Mouse (Mus musculus): ENCODE data around the gene Lin37.

Lin37 gene

DNA sequence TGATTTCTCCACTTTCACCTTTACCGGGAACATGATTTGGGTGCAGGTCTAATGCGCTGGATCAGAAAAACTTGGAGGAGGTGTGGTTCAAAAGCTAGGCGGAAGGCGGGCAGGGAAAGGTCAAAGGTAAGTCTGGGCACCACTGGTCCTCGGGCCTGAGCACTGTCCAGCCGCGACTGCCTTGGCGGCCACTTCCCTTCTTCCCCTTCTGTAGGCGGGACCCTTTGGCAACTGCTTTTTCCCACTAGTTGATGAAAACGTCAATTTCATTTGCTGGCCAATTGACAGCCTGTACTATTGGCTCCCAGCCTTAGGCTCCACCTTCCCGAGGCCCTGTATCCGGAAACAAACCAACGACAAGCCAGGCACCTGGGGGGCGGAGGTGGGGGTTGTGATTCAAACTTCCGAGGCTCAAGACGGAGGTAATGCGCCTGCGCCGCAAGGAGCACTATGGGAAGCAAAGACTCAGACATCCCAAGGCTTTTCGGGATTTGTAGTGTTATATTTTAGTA, at the start of gene Lin37:
TSS of gene Lin37 (minus strand) at position 396 of the 512 bp plus-strand sequence.
- peak; percentile 86 for DNase-seq (ENCODE audit: low read depth, low spot score)

DNA sequence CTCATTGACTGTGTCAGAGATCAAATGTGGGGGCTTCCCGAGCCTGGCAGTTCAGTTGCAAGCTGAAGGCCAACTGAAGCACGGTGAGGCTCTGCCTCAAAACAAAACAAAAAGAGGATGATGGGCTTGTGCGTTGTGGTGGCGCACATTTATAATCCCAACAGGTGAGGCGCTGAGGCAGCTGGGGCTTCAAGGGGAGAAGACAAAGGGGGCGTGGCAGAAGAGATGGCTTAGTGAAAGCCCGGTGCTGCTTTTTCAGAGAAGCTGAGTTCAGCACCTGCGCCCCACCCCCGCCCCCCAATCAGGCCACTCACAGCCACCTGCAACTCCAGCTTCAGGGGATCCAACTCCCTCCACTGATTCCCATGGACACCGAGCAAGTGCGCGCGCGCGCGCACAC, 48.8 kb upstream of the Lin37 start:
- DNase-seq (ENCODE audit: low read depth, low spot score), result no peak

DNA sequence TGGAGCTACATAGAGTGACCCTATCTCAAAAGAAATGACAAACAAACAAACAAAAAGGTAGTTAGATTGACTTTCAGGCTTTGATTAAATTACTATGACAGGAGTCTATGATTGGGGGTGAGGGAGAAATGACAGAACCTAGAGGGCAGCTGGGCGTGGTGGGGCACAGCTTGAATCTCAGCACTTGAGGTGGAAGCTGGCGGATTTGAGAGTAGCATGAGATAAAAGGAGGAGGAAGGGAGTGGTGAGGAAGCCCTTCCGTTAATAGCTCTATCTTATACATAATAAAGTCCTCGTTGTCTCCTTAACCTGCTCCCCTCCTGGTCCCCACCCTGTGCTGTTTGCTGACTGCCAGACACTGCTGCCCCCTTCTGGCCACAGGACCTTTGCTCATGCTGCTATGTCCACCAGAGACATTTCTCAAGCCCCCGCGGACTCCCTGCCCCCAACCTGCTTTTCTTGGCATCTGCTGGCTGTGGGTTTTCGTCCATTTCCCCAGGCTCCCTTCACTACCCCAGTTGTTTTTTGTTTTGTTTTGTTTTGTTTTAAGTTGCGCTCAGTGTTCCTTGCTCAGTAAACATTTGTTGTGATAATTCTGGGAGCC, 48.2 kb upstream of the Lin37 start:
- DNase-seq (ENCODE audit: low read depth, low spot score), result no peak

DNA sequence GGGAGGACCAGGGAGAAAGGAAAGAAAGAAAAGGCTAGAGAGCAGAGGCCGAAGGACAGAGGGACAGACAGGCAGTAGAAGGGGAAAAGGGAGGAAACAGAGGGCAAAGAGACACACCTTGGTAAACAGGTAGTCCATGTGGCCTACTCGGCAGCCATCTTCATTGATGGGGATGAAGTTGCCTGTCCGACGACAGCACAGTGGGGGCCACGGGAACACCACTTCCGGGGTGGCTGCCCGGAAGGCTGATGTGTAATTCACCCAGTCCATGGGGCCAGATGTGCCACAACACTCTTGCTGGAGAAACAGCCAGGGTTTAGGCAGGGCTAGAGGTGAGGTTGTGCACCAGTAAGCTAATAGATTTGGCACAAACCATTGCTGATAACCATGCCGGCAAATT, 45.3 kb upstream of the Lin37 start:
- no peak for DNase-seq (ENCODE audit: low read depth, low spot score)

DNA sequence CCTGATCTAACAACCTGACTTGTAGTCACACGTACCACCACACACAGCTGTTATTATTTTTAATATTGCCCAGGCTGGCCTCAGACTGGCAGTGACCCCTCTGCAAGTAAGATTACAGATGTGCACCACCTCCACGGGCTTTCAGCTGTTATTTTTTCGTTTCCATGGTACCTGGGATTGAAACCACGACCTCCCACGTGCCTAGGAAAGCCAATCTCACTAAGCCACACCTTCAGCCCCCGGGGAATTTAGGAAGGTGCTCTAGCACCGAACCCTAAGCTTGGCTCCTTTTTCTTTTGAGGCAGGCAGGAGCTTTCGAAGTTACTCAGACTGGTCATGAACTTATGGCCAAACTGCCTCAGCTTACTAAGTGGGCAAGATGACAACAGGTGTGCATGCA, 44.8 kb upstream of the Lin37 start:
- DNase-seq (ENCODE audit: low read depth, low spot score), result no peak

DNA sequence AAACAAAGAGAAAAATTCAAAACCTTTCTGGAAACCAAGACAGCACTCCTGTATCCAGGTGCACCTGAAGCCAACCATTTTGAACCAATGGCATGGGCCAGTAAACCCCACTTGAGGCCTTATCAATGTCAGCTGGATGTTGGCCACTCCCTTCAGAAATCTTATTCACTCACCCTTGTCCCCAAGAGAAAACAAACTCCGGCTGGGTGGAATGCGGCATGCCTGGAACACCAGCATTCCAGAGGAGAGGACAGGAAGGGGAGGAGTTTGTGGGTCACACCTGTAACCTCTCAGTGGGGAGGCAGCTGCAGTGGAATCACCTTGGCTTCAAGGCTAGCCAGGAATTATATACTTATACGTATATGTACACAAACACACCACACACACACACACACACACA, 42.9 kb upstream of the Lin37 start:
- no peak for DNase-seq (ENCODE audit: low read depth, low spot score)

DNA sequence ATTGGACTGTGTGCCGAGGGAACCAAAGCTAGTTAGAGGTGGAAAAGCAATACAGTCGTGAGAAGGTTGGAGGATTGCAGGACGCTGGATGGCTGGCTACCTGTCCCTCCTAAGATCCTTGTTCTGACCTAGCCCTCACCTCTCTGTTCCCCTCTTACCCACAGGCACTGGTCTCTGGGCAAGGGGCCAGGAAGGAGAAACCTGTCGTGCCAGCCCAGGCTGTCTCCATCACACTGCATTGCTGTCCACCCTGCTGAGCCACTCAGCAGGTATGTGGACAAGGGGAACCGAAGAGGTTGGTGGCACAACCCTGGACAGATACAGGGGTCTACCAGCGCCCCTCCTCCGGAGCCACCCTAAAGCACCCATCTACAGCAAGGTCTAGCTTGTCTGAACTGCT, 41.0 kb upstream of the Lin37 start:
- DNase-seq (ENCODE audit: low read depth, low spot score), result no peak

DNA sequence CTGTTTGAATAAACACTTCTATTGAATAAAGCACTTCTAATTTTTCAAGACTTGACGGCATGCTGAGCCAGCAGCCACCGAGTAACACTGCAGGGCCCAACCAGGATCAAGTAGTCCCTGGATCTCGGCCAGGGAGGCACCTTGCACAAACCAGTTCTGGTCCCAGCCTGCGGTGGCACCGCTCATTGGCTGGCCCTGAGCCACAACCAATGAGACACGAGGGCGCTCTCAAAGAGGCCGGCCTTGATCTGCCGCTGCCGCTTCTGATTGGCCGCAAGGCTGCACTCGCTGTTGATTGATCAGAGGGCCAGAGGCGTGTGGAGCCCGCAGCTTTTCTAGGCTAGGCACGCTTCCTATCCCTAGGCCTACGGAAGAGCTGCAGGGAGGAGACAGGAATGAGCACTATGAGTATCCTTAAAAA, 40.3 kb upstream of the Lin37 start:
- peak; percentile 66 for DNase-seq (ENCODE audit: low read depth, low spot score)

DNA sequence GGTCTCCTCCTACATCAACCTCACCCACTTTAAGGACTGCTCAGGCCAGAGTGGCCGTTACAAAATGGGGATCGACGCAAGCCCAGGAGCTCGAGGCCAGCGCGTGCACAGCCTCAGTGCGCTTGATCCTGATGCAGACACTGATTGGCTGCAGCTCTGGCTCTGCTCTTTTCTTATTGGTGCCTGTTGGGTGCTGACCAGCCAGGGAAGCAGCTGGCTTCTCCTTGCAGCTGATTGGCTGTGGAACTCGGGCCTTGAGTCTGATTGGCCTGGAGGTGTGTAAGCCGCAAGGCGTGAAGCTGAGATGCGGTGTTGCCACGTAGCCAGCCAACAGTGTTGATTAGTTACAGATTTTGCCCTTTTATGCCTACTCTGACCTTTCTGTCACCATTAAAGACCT, 39.1 kb upstream of the Lin37 start, which contains the start of gene Zbtb32:
TSS of gene Zbtb32 (minus strand) at position 124 of the 400 bp plus-strand sequence.
- DNase-seq (ENCODE audit: low read depth, low spot score), result no peak

DNA sequence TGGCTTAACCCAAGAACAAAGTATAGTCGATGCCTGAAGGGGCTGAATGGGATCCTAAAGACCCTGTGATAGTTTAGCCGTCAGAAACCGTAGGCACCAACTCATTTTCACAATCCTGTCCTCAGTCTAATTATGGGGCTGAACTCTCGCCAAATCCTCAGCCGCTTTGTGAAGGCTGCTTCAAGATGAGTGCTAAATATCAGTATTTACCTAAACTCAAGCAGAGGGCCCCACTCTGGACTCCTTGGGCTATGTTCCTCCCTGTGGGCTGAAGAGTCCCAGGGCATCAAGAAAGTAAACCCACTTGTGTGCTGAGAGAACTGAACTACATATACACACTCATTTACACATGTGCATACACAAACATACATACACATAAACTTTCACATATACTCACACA, 37.2 kb upstream of the Lin37 start:
- DNase-seq (ENCODE audit: low read depth, low spot score), result no peak

DNA sequence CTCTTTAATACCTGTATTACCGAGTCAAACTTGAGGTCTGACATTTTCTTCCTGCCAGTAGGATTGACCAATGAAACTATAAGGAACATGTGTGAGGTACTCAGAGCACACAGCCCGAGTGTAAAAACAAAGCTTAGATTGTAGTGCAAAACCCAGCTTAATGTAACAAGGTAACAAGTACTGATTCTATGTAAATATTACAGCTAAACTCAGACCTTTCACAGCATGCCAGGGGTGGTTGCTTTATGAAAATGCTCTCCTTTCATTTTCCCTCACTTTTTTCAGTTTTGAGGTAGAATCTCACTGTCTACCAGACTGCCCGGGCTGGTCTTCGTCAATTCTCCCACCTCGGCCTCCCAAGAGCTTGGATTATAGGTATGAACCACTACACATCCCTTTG, 36.5 kb upstream of the Lin37 start:
- no peak for DNase-seq (ENCODE audit: low read depth, low spot score)

DNA sequence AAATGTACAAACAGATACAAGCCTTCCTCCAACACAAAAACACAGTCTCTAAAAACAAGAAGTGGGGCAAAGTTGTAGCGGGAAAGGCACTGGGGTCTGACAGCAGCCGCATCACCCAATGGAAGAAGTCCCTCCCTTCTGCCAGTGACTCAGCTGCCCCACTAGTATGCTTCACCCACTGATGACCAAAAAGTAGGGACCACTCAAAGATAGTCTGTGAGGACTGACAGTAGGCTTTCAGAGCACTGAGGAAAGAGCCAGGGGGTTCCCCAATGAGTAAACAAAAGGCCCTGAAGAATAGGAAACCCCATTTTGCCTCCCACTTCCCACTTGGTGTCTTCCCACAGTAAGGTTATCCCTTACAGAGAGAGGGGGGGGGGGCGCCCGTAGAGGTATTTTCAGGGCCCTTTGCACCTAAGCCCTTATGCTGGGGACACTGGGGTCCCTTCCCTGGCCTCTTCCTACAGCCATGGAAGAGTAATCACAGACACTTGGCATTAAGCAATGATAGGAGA, 34.9 kb upstream of the Lin37 start:
- DNase-seq (ENCODE audit: low read depth, low spot score), result no peak

DNA sequence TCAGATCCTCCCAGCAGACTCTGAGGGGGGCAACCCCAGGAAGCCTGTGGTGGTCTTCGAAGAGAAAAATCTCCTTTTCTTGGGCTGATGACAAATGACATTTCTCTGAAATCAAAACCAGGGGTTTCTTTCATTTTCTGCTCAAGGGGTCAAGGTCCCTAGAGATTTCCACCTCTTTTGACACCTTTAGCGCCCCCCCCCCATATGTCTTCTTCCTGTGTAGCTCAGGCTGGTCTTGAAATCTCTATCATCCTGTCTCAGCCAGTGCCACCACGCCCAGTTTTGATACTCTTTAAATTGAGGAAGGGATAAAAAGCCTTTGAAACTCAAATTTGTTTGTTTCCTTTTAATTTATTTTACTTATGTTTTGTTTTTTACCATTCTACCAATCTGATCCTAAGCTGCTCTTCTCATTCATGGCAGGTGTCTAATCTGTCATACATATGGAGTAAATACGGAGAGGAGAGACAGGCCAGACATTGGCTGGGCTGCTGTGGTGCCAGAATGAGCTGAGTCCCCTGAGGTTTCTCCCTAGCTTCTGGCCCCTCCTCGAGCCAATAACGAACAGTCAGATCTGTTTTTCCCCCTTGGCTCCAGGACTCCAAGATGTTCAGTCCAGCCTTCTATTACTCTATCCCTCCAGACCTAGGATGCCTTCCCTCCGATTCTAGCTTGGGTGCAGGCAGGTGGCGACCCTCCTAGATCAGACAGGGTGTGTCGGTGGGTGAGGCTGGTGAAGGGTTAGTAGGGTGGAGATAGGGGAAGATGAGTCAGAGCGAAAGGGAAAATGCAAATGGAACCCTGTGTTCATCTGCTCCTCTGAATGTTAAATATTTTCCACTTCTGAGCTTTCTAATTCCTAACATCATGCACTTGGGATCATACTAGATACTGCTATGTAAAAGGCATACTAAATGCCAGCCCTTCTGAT, 34.2 kb upstream of the Lin37 start:
- no peak for DNase-seq (ENCODE audit: low read depth, low spot score)

DNA sequence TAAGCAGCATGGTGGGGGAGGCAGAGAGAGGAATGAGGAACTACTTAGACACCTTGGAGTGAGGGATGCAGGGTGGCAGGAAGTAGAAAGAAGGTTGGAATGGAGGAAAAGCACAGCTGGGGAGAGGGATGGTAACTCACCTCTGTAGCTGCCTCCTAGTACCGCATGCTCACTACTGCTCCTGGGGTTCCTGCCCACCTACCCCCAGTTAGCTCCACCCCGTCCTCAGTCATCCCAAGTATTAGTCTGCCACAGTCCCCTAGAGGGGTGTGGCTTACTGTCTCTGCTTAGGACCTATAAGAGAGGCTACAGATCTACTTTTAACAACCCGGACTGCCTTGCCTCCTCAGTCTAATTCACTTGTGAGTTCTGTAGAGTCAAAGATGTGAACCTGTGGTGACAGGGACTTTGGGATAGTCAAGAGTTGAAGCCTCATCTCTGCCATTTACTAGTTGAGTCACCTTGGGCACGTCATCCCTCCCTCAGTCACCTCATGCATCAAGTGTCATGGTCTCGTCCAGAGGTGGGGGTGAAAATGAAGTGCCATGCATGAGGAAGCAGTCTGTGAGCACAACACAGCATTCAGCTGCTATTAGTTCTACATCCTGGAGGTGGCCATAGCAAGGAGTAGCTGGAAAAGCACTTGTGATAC, 33.3 kb upstream of the Lin37 start:
- DNase-seq (ENCODE audit: low read depth, low spot score), result no peak

DNA sequence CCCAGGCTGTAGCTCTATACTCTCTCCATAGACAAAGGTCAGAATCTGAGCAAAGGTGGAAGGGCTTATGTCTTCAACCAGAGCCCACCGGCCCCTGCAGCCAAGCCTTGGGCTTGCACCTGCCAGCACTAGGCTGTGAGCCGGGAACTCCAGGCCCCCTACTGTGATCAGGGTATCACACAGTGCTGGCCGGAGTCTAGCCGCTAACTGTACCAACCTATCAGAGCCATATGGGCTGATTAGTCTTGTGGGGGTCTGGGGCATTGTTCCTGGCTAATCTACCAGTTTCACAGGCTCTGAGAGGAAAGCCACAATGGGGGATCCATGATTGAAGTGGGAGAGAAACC, 31.9 kb upstream of the Lin37 start:
- no peak for DNase-seq (ENCODE audit: low read depth, low spot score)

DNA sequence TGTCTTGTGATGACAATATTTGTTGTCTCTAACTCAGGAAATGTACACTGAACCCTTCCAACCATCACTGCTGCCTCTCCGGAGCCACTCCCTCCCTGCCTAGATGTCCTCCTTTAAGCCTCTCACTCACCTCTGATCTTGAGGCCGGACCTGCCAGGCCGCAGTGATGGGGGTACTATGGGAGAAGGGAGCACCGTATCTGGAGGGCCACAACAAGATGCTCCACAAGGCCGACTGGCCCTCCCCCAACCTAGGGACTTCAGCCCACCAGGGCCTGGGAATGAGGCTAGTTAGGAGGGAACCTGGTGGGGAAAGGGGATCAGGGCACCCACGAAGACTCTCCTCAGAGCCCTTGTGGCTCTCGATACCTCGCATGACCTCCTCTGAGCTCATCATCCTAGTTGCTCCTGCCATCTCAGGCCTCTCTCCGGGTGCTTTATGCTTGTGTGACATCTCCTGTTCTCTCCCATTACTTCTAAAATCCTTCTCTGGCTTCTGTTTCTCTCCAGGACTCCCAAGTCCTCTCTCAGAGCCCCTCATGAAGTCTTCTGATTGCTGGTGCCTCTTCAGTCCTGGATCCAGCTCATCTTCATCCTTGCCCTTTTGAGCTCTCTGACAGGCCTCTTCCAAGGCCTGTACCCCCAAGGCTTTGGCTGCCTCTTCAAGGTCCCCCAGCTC, 31.4 kb upstream of the Lin37 start:
- no peak for DNase-seq (ENCODE audit: low read depth, low spot score)

DNA sequence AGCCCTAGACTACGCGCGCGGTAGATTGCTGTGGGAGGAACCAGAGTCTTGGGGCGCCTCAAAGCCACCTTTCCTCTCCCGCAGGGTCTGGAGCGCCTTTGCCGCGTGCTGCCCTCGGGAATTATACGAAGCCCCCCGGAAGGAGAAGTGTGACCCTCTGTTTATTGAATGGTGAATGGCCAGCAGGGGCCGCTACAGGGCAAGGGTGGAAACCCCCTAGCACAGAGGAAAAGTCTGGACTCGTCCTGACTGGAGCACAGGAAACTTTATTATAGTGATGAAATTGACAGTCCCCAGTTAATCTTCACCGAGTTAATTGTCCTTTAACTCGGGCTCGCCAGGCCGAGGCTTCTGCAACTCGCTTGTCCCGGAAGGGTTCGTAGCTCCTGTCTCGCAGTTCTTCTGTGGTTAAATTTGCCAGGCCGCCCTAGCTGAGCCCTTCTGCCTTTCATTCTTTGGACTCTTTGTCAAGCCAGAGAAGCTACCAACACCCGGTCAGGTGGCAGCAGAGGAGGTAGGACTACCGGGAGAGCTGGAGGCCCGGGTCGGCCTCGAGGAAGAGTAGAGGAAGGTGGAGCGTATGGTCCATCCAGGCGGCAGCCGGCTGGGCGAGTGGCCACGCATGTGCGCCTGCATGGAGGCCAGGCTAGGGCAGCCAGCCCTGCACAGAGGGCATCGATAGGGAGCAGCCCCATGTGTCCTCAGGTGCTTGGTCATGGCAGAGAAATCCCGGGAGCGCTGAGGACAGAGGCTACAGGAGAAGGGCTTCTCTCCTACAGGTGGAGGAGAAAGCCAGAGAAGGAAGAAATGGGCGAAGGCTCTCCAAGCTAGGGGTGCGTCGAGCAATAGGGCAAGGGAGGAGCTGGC, 30.0 kb upstream of the Lin37 start:
- peak; percentile 60 for DNase-seq (ENCODE audit: low read depth, low spot score)

DNA sequence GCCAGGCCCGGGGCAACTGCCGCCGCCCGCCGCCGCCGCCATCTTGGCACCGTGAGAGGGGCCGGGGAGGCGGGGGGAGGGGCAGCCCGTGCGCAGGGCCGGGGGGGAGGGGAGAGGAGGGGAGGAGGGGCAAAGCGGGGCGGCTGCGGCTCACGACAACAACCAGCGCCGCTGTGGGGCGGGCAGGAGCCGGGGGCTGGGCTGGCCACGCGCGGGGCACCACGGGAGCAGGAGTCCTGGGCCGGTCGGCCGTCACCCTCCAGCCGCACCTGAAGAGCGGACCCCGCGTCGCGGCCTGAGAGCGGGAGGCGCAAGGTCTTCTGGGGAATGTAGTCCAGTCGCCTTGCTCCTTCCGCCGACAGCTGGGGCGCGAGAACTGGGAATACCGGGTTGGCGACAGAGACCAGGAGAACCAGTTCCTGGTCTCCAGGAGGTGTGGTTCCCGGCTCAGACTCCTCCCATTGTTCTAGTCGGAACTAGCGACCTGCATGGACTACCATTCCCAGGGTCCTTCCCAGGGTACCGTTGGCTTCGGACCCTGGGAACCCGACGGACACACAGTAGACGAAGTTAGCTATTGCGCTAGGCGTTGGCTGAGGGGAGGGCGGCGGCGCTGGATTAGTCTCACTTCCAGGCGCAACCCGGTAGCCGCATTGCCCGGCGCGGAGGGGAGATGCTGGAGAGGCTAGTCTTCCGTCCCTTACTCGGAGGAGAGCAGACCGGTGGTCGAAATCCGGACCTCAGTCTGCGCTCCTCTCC, 29.2 kb upstream of the Lin37 start, which contains the start of gene Kmt2b:
TSS of gene Kmt2b (minus strand) at position 51 of the 759 bp plus-strand sequence.
- DNase-seq (ENCODE audit: low read depth, low spot score), result peak; percentile 88

DNA sequence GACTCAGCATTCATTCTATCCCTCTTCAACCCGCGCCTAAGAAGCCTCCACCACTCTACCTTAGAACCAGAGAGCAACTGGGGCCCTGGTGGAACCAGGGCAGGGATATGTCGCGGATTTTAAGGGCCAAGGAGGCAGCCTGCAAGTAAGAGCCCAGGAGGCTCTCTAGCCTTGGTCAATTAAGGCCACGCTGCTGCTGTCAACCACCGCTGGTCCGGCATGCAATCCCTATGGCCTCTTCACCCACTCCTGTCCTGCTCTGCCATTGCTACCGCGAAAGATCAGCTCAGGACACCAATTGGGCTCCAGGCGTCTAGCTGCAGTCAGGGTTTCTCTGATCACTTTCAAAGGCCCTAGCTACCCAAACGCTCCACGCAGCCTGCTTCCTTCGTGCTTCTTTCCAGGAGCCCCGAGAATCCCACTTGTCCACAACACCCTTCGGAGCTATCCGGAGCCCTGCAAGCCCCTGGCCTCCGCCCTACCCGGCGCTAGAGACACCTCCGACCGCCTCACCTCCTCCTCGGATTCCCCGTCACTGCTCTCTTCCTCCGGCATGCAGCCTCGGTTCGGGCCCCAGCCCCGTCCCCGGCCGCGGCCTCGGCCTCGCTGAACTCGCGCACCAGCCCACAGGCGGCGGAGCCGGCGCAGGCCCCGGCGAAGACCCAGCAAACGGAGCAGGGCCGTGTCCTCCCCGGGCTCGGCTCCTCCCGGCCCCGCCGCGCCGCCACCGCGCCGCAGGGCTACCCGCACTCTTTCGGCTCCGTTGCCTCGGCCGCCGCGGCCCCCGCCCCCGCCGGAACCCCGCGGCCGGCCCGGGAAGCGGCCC, 28.4 kb upstream of the Lin37 start:
- peak; percentile 36 for DNase-seq (ENCODE audit: low read depth, low spot score)
